Mouse (Mus musculus): ENCODE data around the gene Stpg3.

Gene Stpg3

DNA sequence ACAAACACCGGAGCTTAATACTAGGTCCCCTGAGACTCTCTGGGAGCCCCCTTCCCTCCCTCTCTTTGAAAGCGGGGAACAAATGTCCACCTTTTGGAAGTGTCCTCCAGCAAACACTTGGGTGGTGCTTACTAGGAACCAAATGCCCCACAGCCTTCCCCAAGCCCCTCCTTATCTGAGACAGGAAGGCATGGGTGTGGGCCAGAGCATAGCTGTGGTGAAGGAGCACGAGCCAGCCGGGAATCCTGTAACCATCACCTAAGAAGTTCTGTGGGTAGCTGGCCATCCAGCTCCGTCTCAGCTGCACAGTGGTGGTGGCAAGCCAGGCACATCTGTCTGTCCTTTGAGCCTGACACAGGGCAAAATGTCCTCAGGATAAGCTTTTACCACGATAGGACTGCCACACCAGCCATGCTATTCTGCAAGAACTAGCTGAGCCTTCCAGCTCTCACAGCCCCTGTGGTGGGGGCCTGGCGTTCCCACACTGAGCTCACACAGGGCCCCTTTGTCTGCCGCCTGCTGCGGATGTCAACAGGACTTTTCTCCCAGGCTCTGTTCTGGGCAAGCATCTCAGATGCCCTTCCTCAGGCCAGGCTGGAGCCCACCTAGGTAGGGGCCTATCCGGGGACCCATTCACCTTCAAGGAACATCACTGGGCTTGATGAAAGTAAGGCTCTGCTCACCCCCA is 36.0 kb downstream of the Stpg3 start:
- no peak for DNase-seq

DNA sequence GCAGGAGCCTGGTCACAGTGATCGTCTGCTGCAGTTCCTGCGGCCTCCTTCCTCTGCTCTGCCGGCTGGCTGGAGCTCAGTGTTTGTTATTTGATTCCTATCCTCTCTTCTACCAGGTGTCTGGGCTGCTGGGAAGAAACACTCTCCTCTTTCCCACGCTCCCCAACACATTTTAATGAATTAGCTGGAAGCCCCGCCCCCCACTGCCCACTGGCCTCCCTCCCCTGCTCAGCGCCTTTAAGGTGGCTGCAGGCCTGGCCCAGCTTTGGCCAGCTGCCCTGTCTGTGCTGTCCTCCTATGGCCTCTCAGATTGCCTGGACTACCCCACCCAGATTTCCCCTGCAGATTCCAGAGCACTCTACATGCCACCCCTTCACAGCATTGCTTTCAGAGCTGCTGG is 36.8 kb downstream of the Stpg3 start:
- DNase-seq: no peak

- no peak for DNase-seq
Observed at GRCm38 (mm10) chr2:25177076-25177475, 37.4 kb downstream of the Stpg3 start.

GRCm38 (mm10) chr2:25176573-25176972 is 37.9 kb downstream of the Stpg3 start:
- no peak for DNase-seq

DNA sequence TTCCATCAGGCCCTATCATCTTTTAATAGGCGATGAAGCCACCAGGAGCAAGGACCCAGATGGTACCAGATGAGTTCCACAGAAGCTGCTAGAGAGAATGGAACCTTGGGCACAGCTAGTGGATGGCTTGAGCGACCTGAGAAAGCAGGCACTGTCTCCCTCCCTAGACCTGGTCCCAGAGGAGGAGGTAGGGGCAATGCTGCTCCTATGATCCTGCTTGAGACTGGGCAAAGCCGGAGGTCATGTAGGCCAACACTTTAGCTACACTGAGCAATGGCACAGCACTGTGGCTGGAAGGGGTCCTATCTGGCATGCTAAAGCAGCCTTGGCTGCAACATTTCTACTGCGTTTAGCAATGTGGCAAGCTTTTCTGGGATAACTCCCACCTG is 38.8 kb downstream of the Stpg3 start:
- DNase-seq: no peak

DNA sequence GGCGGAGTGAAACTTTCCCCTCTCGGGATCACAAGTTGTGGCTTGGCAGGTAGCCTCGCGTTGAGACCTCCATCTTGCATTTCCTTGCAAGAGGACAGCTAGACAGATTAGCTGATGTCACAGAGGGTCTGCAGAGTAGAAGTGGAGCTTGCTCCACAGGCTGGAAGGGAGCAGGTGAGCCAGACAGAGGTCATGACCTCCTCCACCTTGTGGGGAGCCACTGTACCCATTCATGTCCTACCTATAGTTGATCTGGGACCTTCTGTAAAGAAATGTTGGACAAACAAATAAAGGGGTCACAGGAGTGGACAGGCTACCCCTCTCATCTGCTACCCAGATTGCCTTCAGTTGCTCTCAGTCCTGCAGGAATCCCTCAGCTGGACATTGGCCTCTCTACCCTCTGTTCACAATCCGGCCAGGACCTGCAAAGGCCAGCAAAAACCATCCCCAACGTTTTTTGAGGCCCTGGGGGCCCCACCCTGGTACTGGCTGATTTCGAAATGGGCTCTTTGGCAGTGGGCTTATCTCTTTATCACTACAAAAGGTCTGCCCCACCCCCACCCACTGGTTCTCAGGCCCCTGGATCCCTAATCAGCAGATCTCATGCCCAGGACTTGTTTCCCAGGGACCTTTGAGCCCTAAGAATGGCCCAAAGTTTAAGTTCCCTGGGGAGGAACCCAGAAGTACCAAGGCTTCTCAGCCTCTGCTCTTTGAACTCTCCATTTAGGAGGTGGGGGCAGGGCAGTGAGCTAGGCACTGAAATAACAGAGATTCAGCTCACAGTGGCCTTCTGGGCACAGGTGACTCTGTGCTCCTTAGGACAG is 39.4 kb downstream of the Stpg3 start:
- no peak for DNase-seq

- no peak for DNase-seq
Observed at GRCm38 (mm10) chr2:25173821-25174220, 40.6 kb downstream of the Stpg3 start.

DNA sequence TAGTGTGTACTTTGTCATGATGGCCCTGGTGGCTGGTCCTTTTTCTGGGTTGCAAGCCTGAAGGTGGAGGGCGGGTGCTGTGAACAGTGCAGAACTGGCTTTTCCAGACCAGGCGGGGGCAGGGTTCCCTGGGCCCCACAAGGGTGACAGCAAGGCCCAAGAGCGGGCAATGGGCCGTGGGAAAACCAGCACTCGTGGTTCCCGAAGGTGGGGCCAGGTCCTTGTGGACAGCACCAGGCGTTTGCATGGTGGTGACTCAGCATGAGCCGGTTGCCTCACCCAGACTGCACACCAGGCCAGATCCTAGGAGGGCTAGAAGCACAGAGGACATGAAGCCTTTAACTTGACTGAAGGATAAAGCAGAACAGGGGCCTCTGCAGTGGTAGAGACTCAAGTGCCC is 41.8 kb downstream of the Stpg3 start:
- no peak for DNase-seq

- DNase-seq: no peak
Observed at GRCm38 (mm10) chr2:25171769-25172153, 42.7 kb downstream of the Stpg3 start.

- DNase-seq: no peak
Observed at GRCm38 (mm10) chr2:25171101-25171768, 43.2 kb downstream of the Stpg3 start.

- no peak for DNase-seq
Observed at GRCm38 (mm10) chr2:25170326-25171100, 43.9 kb downstream of the Stpg3 start.

- no peak for DNase-seq
Observed at GRCm38 (mm10) chr2:25169778-25170177, 44.7 kb downstream of the Stpg3 start.

- DNase-seq: no peak
Observed at GRCm38 (mm10) chr2:25168665-25168978, 45.8 kb downstream of the Stpg3 start.

DNA sequence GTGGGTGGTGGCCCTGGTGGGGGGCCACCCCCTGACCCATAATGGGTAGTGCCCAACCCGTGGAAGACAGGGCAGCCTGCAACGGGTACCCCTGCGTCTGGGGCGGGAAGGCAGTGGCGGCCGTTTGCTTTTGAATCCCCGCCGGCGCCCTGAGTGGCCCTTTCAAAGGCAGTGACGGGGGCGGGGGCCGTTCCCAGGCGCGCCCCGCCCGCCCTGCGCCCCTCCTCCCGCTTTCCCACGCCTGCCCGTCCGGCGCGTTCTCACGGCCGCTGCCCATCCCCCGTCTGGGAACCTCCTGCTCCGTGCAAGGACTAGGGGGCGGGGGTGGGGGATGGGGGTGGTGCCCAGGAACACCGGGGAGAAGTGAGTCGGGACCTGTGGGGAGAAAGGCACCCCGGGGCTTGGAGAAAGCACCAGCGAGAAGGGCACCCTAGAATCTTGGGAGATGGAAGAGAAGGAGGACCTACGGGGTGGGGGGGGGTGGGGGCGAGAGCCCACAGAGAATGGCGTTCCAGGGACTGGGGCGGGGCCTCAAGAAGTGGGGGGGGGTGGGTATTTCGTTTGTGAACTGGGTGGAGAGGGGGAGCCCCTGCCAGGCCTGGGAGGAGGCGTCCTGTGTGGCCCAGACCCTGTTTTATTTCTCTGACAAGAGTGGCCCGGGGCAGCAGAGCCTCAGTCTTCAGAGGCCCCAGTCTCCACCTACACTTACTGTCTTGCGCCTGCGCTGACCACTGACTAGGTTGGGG is 46.3 kb downstream of the Stpg3 start:
- peak in 1 of 2 experiments; percentile 21 for DNase-seq

- no peak for DNase-seq
Observed at GRCm38 (mm10) chr2:25167481-25167880, 47.0 kb downstream of the Stpg3 start.
